Mouse (Mus musculus) midbrain, embryonic 10.5 days (tissue): ENCODE measurements around the gene Fam240a. TPM values are rescaled to one million over a fixed set of nuclear protein-coding genes. Genes with fewer than 3 reads are reported as not detected.

ENCODE experiments used
- DNase-seq: peaks from one replicate; pipeline ENCODE4 v3.0.0-alpha.2; 2017; ENCODE audit warnings: low spot score
- H3K27ac ChIP-seq: fragments of 300-500 bp; sonication (generic); replicated peaks from 2 replicates; pipeline ENCODE4 v1.5.1; 2016; ENCODE audit warnings: mild to moderate bottlenecking
- H3K27me3 ChIP-seq: fragments of 300-500 bp; sonication (generic); 2 replicates; pipeline ENCODE4 v1.6.1; 2016; ENCODE audit warnings: low read depth, mild to moderate bottlenecking; ENCODE audit not compliant: poor library complexity, severe bottlenecking
- H3K36me3 ChIP-seq: fragments of 300-500 bp; sonication (generic); 2 replicates; pipeline ENCODE4 v1.6.1; 2016; ENCODE audit warnings: mild to moderate bottlenecking, moderate library complexity
- H3K4me1 ChIP-seq: fragments of 300-500 bp; sonication (generic); 2 replicates; pipeline ENCODE4 v1.6.1; 2016
- H3K4me3 ChIP-seq: fragments of 300-500 bp; sonication (generic); 2 replicates; pipeline ENCODE4 v1.5.1; 2016; ENCODE audit warnings: mild to moderate bottlenecking, moderate library complexity
- H3K9me3 ChIP-seq: fragments of 300-500 bp; sonication (generic); replicated peaks from 2 replicates; pipeline ENCODE4 v1.6.1; 2016; ENCODE audit warnings: mild to moderate bottlenecking
- WGBS: fragments of 180-500 bp; shearing (Covaris S2); methylation state at CpG from one replicate; pipeline ENCODE4 v1.1.7; 2016; 5-methylcytosine and 5-hydroxymethylcytosine counted together
- microRNA-seq: library from miRNA; unstranded; fragments of <30 nt; microRNA quantifications from one replicate; pipeline ENCODE4, GENCODE M21; 2017
- polyA plus RNA-seq: library from polyadenylated mRNA; unstranded; fragments of >200 nt; fragmentation: Nextera tagmentation; extraction: Ambion mirVana; gene quantifications from 2 replicates; pipeline ENCODE4 v1.2.1, GENCODE M21; 2016

Fam240a gene
- polyA plus RNA-seq, 1 experiment from 2014 or later: not detected

DNA sequence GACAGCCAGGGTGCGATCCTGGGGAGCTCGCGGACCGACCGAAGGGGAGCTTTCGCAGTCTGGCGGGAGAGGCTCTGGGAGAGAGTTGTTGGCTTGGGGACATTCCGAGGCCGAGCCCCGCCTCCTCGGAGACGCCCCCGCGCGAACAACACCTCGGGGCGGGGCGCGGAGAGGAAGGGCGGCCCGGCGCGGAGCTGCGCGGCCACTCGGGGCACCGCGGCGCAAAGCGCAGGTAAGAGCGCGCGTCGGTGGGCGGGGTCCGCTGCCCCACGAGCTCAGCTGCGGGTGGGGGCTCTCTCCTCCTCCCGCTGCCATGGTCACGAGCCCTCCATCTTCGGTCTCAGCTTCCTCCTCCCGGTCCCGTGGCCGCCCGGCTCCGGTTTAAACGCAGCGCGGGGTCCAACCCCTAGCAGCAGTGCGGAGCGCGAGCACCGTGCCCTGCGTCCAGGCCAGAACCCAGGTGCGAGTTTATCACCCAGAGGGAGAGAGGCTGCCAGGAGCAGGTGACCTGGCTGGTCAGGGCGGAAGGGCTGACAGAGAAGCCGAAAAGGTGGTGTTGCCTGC lies 36.6 kb downstream of the Fam240a start, which contains the start of gene Tmie:
Gene Tmie, minus strand, starts transcription at position 116 of the 564 bp plus-strand sequence.
- peaks cover 21% of the 10 kb centered on the region for H3K4me1 ChIP-seq
- no peak within 1 kb of the TSS for H3K27ac ChIP-seq
- DNase-seq: no peak
- no peaks in the 10 kb centered on the region for H3K36me3 ChIP-seq
- H3K9me3 ChIP-seq: no peaks in the 10 kb centered on the region
- under 1% methylated on average over 57 of the region's 57 CpGs for WGBS
- H3K4me3 ChIP-seq: peak within 1 kb of the TSS; percentile 64
- H3K27me3 ChIP-seq: peaks cover 75% of the 10 kb centered on the region

GRCm38 (mm10) chr9:110879191-110879920 lies 37.3 kb downstream of the Fam240a start, which contains the start of gene Als2cl:
Gene Als2cl, plus strand, starts transcription at chr9:110879870.
- no peaks in the 10 kb centered on the region for H3K9me3 ChIP-seq
- peaks cover 28% of the 10 kb centered on the region for H3K4me1 ChIP-seq
- no peak for DNase-seq
- WGBS: 13% methylated on average over 12 of the region's 12 CpGs
- no peak within 1 kb of the TSS for H3K27ac ChIP-seq
- no peaks in the 10 kb centered on the region for H3K36me3 ChIP-seq
- peaks cover 77% of the 10 kb centered on the region for H3K27me3 ChIP-seq
- peak within 1 kb of the TSS; percentile 64 for H3K4me3 ChIP-seq

DNA sequence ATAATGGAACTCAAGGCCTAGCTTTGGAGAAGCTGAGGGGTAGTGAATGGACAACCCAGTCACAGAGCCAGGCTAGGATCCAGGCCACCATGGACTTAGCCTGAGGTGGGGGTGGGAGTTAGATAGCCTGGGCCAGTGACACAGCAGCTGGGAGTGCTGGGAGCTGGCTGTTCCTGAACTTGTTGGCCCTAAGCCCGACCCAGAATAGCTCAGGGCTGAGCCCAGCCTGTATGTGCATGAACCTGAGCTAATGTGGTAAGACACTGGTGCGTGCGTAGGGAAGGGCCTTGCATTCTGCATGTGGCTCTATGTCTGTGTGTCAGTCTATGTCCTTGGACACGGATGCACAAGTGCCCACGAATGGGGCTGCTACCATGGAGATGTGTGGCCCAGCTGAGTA lies 38.8 kb downstream of the Fam240a start:
- 90% methylated on average over 5 of the region's 5 CpGs for WGBS
- no peaks in the 10 kb centered on the region for H3K9me3 ChIP-seq
- H3K27me3 ChIP-seq: peaks cover 92% of the 10 kb centered on the region
- no peak for DNase-seq
- no peak overlapping the region for H3K4me3 ChIP-seq
- H3K36me3 ChIP-seq: no peaks in the 10 kb centered on the region
- peaks cover 39% of the 10 kb centered on the region for H3K4me1 ChIP-seq
- H3K27ac ChIP-seq: no peak overlapping the region

DNA sequence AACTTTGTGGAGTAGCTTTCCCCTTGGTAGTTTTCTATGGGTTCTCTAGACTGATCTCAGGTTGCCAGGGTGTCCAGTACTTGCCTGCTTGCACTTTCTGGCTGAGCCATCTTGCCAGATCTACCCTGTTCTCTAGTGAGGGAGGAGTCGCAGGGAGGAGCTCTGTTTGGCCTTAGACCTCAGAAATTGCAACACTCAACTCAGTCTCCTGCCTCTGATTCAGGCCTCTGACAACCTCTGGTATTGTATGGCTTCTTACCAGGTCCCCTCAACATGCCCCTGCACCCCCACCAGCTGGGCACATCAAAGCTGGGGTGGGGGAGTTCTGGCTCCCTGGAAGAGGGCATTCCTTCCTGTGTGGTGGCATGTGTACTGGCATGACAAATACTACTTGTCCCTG lies 39.3 kb downstream of the Fam240a start:
- no peak for DNase-seq
- H3K36me3 ChIP-seq: no peaks in the 10 kb centered on the region
- no peaks in the 10 kb centered on the region for H3K9me3 ChIP-seq
- H3K27ac ChIP-seq: no peak overlapping the region
- H3K27me3 ChIP-seq: peaks cover 94% of the 10 kb centered on the region
- 100% methylated on average over 1 of the region's 1 CpGs for WGBS
- H3K4me3 ChIP-seq: no peak overlapping the region
- H3K4me1 ChIP-seq: peaks cover 42% of the 10 kb centered on the region

DNA sequence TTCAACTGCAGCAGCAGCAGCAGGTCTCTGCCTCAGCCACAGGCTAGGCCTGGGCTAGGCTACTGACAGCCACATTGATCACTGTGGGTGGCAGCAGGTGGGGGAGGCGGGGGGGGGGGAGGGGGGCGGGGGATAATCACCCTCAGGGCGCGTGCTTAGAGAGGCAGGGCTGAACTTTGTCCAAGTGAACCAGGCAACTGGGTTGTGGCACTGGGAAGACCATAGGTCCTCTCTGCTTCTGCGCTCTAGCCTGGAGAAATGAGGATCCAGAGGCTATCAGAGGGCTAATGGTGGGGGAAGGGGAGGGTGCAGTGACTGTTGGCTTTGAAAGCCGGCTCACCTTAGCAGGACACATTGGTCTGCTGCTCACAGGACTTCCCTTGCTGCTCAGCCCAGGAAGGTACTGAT lies 41.4 kb downstream of the Fam240a start:
- Histone ChIP-seq H3K4me1 (peaks cover 37% of the 10 kb centered on the region), H3K36me3 (no peaks in the 10 kb centered on the region), H3K27ac (peak overlapping the region; percentile 52), H3K4me3 (peak overlapping the region; percentile 2; the same call in 1 of the 2 replicates), H3K9me3 (no peaks in the 10 kb centered on the region), H3K27me3 (peaks cover 87% of the 10 kb centered on the region)
- peak; percentile 50 for DNase-seq
- WGBS: 21% methylated on average over 4 of the region's 6 CpGs

DNA sequence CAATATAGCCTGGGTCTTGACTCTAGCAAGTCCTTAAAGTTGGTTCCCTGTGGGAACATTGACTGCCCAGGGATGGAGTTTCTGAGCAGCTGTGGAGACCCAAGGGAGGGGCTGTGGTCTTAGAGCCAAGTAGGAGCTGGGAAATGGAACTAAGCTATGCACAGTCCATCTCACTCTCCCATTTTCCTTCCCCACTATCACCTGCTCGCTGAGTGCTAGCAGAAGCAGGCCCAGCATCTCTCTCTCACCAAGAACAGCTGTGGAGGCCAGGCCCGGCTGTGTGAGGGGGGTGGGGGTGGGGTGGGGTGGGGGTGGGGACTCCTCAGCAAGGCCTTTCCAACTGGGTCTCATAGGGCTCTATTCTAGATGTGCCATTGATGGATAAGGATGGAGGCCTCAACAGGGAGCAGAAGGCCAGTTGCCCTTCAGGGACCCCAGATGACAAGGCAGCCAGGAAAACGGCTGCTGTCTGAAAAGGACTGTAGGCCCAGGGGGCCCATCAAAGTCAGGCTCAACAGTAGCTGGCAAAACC lies 41.9 kb downstream of the Fam240a start:
- WGBS: 17% methylated on average over 3 of the region's 3 CpGs
- Histone ChIP-seq H3K27me3 (peaks cover 85% of the 10 kb centered on the region), H3K27ac (peak overlapping the region; percentile 52), H3K4me3 (0 out of 2 replicates have a peak overlapping the region, but pooled peaks have one; percentile 48), H3K9me3 (no peaks in the 10 kb centered on the region), H3K36me3 (no peaks in the 10 kb centered on the region), H3K4me1 (peaks cover 31% of the 10 kb centered on the region)
- DNase-seq: no peak

GRCm38 (mm10) chr9:110873681-110874659 lies 42.7 kb downstream of the Fam240a start:
- Histone ChIP-seq H3K4me1 (peaks cover 28% of the 10 kb centered on the region), H3K36me3 (no peaks in the 10 kb centered on the region), H3K4me3 (peak overlapping the region; percentile 48), H3K27ac (peak overlapping the region; percentile 52), H3K9me3 (no peaks in the 10 kb centered on the region), H3K27me3 (peaks cover 77% of the 10 kb centered on the region)
- WGBS: 7% methylated on average over 40 of the region's 40 CpGs
- peak; percentile 35 for DNase-seq

GRCm38 (mm10) chr9:110871030-110871429 lies 45.6 kb downstream of the Fam240a start:
- Histone ChIP-seq H3K36me3 (no peaks in the 10 kb centered on the region), H3K27me3 (peaks cover 53% of the 10 kb centered on the region), H3K9me3 (no peaks in the 10 kb centered on the region), H3K4me1 (peaks cover 28% of the 10 kb centered on the region), H3K4me3 (no peak overlapping the region), H3K27ac (no peak overlapping the region)
- peak; percentile 58 for DNase-seq
- 25% methylated on average over 7 of the region's 7 CpGs for WGBS

Small RNAs within 50 kb of the gene (microRNA-seq; reads per million reads assigned to microRNA genes)
- not detected for gene Gm24269

Other genes starting within 250 kb of the Fam240a start
- 0.36 and 0.51 TPM in 2 replicates for gene Myl3, start 175.0 kb downstream of the Fam240a start, polyA plus RNA-seq
- gene Pth1r, start 169.7 kb downstream of the Fam240a start, polyA plus RNA-seq: 30.9 and 33.9 TPM in 2 replicates
- not detected in 2 replicates for gene Prss42, start 118.7 kb downstream of the Fam240a start, polyA plus RNA-seq
- gene Prss44, start 102.9 kb downstream of the Fam240a start, polyA plus RNA-seq: not detected in 2 replicates
- not detected in 2 replicates for gene Prss43, start 90.2 kb downstream of the Fam240a start, polyA plus RNA-seq
- not detected in 2 replicates for gene Prss45, start 82.3 kb downstream of the Fam240a start, polyA plus RNA-seq
- gene Prss46, start 72.4 kb downstream of the Fam240a start, polyA plus RNA-seq: not detected in 2 replicates
- gene Prss50, start 58.9 kb downstream of the Fam240a start, polyA plus RNA-seq: 0.35 and 0.85 TPM in 2 replicates
- gene Als2cl, start 37.0 kb downstream of the Fam240a start, polyA plus RNA-seq: 0.78 and 0.83 TPM in 2 replicates
- 0.06 and 0.11 TPM in 2 replicates for gene Tmie, start 36.7 kb downstream of the Fam240a start, polyA plus RNA-seq
- gene Tdgf1, start 29.3 kb upstream of the Fam240a start, polyA plus RNA-seq: 0.11 TPM in 1 of 2 replicates, not detected in the other
- 0.09 and 0.35 TPM in 2 replicates for gene Lrrc2, start 34.7 kb upstream of the Fam240a start, polyA plus RNA-seq
- gene Rtp3, start 73.7 kb upstream of the Fam240a start, polyA plus RNA-seq: 0.09 TPM in 1 of 2 replicates, not detected in the other
- 0.29 TPM in 1 of 2 replicates, not detected in the other for gene Ltf, start 102.4 kb upstream of the Fam240a start, polyA plus RNA-seq
- gene Ccrl2, start 140.7 kb upstream of the Fam240a start, polyA plus RNA-seq: 0.89 and 1.0 TPM in 2 replicates
- 39.5 and 39.8 TPM in 2 replicates for gene Lrrfip2, start 200.7 kb upstream of the Fam240a start, polyA plus RNA-seq